Mouse (Mus musculus) kidney, postnatal 36 days (tissue): ENCODE measurements at regions not wholly inside any gene's neighbourhood (a gene's known extent, or its start where the extent isn't known, plus 50 kb on each side); places are given as distances from the start of the nearest gene placed in this dataset.

ENCODE experiments used
- DNase-seq, 2 experiments: peaks; one replicate each; pipeline ENCODE4 v3.0.0; 2021 to 2022; ENCODE audit warnings: mixed read lengths in 2 of 2

GRCm38 (mm10) chr13:80420341-80420740, 462.8 kb upstream of the Arrdc3 start:
- DNase-seq, result no peak
